Mouse (Mus musculus) heart, embryonic 10.5 days (tissue): ENCODE measurements around the gene Erc2. TPM values are rescaled to one million over a fixed set of nuclear protein-coding genes. Genes with fewer than 3 reads are reported as not detected.

ENCODE experiments used
- DNase-seq: peaks from one replicate; pipeline ENCODE4 v3.0.0-alpha.2; 2017; ENCODE audit warnings: low spot score
- H3K27ac ChIP-seq: fragments of 300-500 bp; sonication (generic); 2 replicates; pipeline ENCODE4 v1.5.1; 2016; ENCODE audit warnings: mild to moderate bottlenecking
- H3K27me3 ChIP-seq: fragments of 300-500 bp; sonication (generic); 2 replicates; pipeline ENCODE4 v1.6.1; 2016; ENCODE audit warnings: mild to moderate bottlenecking; ENCODE audit not compliant: poor library complexity, insufficient read depth, severe bottlenecking
- H3K36me3 ChIP-seq: fragments of 300-500 bp; sonication (generic); 2 replicates; pipeline ENCODE4 v1.6.1; 2016; ENCODE audit warnings: mild to moderate bottlenecking, moderate library complexity
- H3K4me1 ChIP-seq: fragments of 300-500 bp; sonication (generic); 2 replicates; pipeline ENCODE4 v1.6.1; 2016; ENCODE audit warnings: mild to moderate bottlenecking
- H3K4me3 ChIP-seq: fragments of 300-500 bp; sonication (generic); 2 replicates; pipeline ENCODE4 v1.5.1; 2016; ENCODE audit warnings: mild to moderate bottlenecking, moderate library complexity
- H3K9me3 ChIP-seq: fragments of 300-500 bp; sonication (generic); 2 replicates; pipeline ENCODE4 v1.6.1; 2016; ENCODE audit warnings: mild to moderate bottlenecking, moderate library complexity
- WGBS: fragments of 180-500 bp; shearing (Covaris S2); methylation state at CpG from one replicate; pipeline ENCODE4 v1.1.7; 2016; 5-methylcytosine and 5-hydroxymethylcytosine counted together
- polyA plus RNA-seq: library from polyadenylated mRNA; unstranded; fragments of >200 nt; fragmentation: Nextera tagmentation; extraction: Ambion mirVana; gene quantifications from 2 replicates; pipeline ENCODE4 v1.2.1, GENCODE M21; 2016

The Erc2 gene
- polyA plus RNA-seq, 1 experiment from 2014 or later: 4.8 TPM

GRCm38 (mm10) chr14:28240111-28240510, 617.9 kb downstream of the Erc2 start:
- no peaks in the 10 kb centered on the region for H3K27me3 ChIP-seq
- WGBS: 61% methylated on average over 3 of the region's 3 CpGs

GRCm38 (mm10) chr14:28242743-28243142, 620.5 kb downstream of the Erc2 start:
- no peak for DNase-seq
- H3K27ac ChIP-seq: no peak overlapping the region
- H3K4me1 ChIP-seq: peaks cover 8% of the 10 kb centered on the region; the same call in 1 of the 2 replicates
- WGBS: 51% methylated on average over 3 of the region's 3 CpGs
- H3K36me3 ChIP-seq: no peaks in the 10 kb centered on the region
- no peaks in the 10 kb centered on the region for H3K9me3 ChIP-seq
- H3K4me3 ChIP-seq: no peak overlapping the region
- H3K27me3 ChIP-seq: no peaks in the 10 kb centered on the region

More at GRCm38 (mm10) chr14:28240111-28240510, 617.9 kb downstream of the Erc2 start:
- no peaks in the 10 kb centered on the region for H3K9me3 ChIP-seq
- no peak overlapping the region for H3K27ac ChIP-seq
- H3K36me3 ChIP-seq: no peaks in the 10 kb centered on the region
- no peak overlapping the region for H3K4me3 ChIP-seq
- DNase-seq: no peak
- peaks cover 8% of the 10 kb centered on the region; the same call in 1 of the 2 replicates for H3K4me1 ChIP-seq

GRCm38 (mm10) chr14:28243474-28243873, 621.2 kb downstream of the Erc2 start:
- Histone ChIP-seq H3K27me3 (no peaks in the 10 kb centered on the region), H3K27ac (no peak overlapping the region), H3K4me1 (peaks cover 8% of the 10 kb centered on the region; the same call in 1 of the 2 replicates), H3K4me3 (no peak overlapping the region), H3K9me3 (no peaks in the 10 kb centered on the region), H3K36me3 (no peaks in the 10 kb centered on the region)
- no peak for DNase-seq
- WGBS: 80% methylated on average over 4 of the region's 4 CpGs

GRCm38 (mm10) chr14:28262706-28263105, 640.5 kb downstream of the Erc2 start:
- 48% methylated on average over 4 of the region's 4 CpGs for WGBS
- Histone ChIP-seq H3K4me3 (no peak overlapping the region), H3K27me3 (no peaks in the 10 kb centered on the region), H3K27ac (no peak overlapping the region), H3K9me3 (no peaks in the 10 kb centered on the region), H3K4me1 (peaks cover 18% of the 10 kb centered on the region; the same call in 1 of the 2 replicates), H3K36me3 (no peaks in the 10 kb centered on the region)
- DNase-seq: no peak

DNA sequence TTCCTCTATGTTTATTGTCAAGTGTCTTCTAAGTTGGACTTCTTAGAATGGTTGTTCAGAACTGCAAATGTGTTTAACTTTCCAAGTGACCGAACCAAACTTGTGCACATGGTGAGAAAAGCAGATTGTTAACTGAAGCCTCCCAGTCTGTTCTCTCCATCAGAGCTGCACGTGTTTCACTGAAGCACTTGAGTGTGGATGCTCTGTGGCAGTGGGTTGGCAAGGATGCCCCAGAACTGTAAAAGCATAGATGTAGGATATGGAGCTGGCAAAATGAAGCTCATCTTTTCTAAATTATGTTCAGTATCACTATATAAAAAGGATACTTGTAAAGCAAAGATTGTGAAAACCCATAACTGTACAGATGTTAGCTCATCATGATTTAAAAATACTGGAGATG, 645.1 kb downstream of the Erc2 start:
- Histone ChIP-seq H3K27ac (no peak overlapping the region), H3K36me3 (no peaks in the 10 kb centered on the region), H3K27me3 (no peaks in the 10 kb centered on the region), H3K9me3 (no peaks in the 10 kb centered on the region), H3K4me1 (peaks cover 18% of the 10 kb centered on the region; the same call in 1 of the 2 replicates), H3K4me3 (no peak overlapping the region)
- DNase-seq: no peak
- 68% methylated on average over 2 of the region's 2 CpGs for whole genome bisulfite sequencing

GRCm38 (mm10) chr14:28271846-28272245, 649.6 kb downstream of the Erc2 start:
- H3K27ac ChIP-seq: no peak overlapping the region
- WGBS: 82% methylated on average over 8 of the region's 8 CpGs

DNA sequence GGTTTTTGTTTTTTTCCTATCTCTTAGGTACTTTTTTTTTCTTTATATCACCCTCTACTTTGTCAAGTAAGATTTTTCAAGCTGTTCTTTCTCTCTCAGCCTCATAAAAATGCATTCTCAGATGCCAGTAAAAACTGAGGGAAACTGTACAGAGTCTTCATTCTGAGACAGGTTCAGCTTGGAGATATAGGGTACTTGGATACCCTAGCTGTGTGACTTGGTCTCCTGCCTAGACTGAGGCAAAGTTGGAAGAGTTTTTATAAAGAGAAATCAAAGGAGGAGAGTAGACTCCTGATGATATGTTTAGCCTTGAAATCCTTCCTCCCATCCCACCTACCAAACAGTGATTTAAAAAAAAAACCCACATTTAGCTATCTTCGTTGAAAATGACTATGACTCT, 651.4 kb downstream of the Erc2 start:
- H3K4me3 ChIP-seq: no peak overlapping the region
- WGBS: 73% methylated on average over 1 of the region's 1 CpGs

More at GRCm38 (mm10) chr14:28271846-28272245, 649.6 kb downstream of the Erc2 start:
- Histone ChIP-seq H3K36me3 (no peaks in the 10 kb centered on the region), H3K4me1 (peaks cover 21% of the 10 kb centered on the region), H3K27me3 (no peaks in the 10 kb centered on the region), H3K9me3 (no peaks in the 10 kb centered on the region), H3K4me3 (no peak overlapping the region)
- DNase-seq: no peak

GRCm38 (mm10) chr14:28274826-28275225, 652.6 kb downstream of the Erc2 start:
- Histone ChIP-seq H3K4me3 (no peak overlapping the region), H3K4me1 (peaks cover 21% of the 10 kb centered on the region), H3K36me3 (no peaks in the 10 kb centered on the region), H3K27ac (no peak overlapping the region), H3K27me3 (no peaks in the 10 kb centered on the region), H3K9me3 (no peaks in the 10 kb centered on the region)
- no peak for DNase-seq
- WGBS: 47% methylated on average over 7 of the region's 7 CpGs

More for the DNA sequence above, 651.4 kb downstream of the Erc2 start:
- Histone ChIP-seq H3K4me1 (peaks cover 21% of the 10 kb centered on the region), H3K36me3 (no peaks in the 10 kb centered on the region), H3K27ac (no peak overlapping the region), H3K9me3 (no peaks in the 10 kb centered on the region), H3K27me3 (no peaks in the 10 kb centered on the region)
- DNase-seq: no peak

DNA sequence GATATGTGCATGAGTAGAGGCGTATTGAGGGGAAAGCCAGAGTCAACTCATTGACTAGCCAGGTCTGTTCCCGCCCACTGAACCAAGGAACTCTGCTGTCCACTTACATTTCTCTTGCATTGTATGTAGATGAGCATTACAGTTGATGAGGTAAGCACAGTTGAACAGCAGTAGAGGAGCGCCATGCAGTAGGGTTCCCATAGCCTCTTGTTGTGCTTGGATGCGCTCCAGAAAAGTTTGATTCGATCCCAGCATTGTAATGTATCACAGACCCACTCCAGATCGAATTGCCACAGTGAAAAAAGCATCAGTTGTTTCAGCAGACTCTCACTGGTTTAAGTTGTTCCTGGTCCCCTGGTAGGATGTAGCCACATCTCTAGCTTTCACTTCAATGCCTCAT, 656.7 kb downstream of the Erc2 start:
- no peaks in the 10 kb centered on the region for H3K9me3 ChIP-seq
- 91% methylated on average over 6 of the region's 6 CpGs for WGBS
- H3K4me3 ChIP-seq: no peak overlapping the region
- H3K27ac ChIP-seq: no peak overlapping the region
- peaks cover 26% of the 10 kb centered on the region for H3K4me1 ChIP-seq
- no peaks in the 10 kb centered on the region for H3K36me3 ChIP-seq
- DNase-seq: no peak
- H3K27me3 ChIP-seq: no peaks in the 10 kb centered on the region

DNA sequence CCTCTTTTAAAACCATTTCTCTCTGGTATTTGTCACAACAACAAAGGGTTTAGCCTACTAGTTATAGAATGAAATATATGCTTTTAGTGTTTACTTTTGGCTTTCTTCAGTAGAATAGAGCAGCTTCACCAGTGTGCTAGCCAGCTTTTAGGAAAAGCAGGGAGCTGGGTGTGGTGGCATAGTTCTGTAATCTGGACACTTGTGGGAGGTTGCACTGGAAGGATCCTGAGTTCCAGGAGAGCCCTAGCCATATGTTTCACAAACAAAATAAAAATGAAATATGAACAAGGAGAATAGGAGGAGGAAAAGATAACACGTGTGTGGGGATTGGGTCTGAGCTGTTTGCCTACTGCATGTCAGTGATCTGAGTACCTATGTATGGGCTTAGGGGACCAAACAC, 658.1 kb downstream of the Erc2 start:
- DNase-seq: no peak
- Histone ChIP-seq H3K27ac (no peak overlapping the region), H3K9me3 (no peaks in the 10 kb centered on the region), H3K4me3 (no peak overlapping the region), H3K4me1 (peaks cover 16% of the 10 kb centered on the region), H3K27me3 (no peaks in the 10 kb centered on the region), H3K36me3 (no peaks in the 10 kb centered on the region)
- WGBS: 67% methylated on average over 1 of the region's 1 CpGs

DNA sequence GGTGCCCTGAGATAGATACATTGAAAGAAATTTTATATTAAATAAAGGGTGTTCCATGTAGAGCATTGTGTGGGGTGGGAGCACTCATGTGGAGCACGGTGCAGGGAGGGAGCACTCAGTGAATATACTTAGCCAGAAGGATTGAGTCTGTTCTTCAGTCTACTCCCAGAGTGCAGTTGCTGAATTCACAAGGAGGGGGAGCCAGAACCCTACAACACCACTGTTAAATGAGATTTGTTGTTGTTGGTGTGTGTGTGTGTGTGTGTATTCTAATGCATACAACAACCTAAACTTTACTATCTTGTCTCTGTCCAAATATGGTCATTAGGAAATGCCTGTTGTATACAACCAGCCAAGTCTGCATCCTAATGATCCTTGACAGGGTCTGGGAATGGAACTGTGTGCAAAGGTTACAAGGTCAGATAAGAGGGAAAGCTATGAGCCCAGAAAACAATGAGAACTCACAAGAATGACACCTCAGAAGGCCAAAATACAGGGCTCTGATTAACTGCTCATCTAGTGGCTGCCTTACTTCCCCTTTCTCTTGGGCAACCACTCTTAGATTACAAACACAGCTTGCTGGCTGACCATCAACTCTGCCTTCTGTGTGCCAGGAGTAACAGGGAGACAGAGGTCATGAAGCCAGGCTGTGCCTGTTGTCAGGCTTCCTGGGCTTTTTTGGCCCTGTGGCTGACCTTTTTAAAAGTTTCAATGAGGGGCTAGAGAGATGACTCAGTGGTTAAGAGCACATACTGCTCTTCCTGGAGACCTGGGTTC, 661.3 kb downstream of the Erc2 start:
- no peak overlapping the region for H3K4me3 ChIP-seq
- WGBS: 88% methylated on average over 1 of the region's 1 CpGs

DNA sequence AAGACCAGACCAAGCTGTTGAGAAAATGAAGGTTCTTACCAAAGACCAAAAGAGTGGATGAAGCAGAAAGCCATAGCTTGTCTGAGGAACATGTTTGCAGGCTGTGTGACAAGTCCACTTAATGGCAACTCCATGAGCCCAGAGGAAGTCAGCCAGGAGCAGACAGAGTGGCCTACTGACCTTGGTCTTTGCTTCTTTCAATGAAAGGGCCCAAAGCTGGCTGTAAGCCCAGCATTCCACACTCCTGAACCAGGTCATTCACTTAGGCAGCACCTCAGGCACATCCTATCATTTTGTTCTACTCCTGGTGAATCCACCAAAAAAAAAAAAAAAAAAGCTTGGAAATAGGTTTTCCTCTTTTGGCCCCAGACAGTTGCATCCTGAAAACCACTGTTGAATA, 664.3 kb downstream of the Erc2 start:
- Histone ChIP-seq H3K27ac (no peak overlapping the region), H3K36me3 (no peaks in the 10 kb centered on the region), H3K4me1 (peaks cover 5% of the 10 kb centered on the region; the same call in 1 of the 2 replicates), H3K9me3 (no peaks in the 10 kb centered on the region), H3K4me3 (no peak overlapping the region), H3K27me3 (no peaks in the 10 kb centered on the region)
- DNase-seq: no peak

More for the DNA sequence above, 661.3 kb downstream of the Erc2 start:
- Histone ChIP-seq H3K4me1 (peaks cover 5% of the 10 kb centered on the region; the same call in 1 of the 2 replicates), H3K36me3 (no peaks in the 10 kb centered on the region), H3K27me3 (no peaks in the 10 kb centered on the region), H3K27ac (no peak overlapping the region), H3K9me3 (no peaks in the 10 kb centered on the region)
- DNase-seq: peak; percentile 64

- H3K4me1 ChIP-seq: peaks cover 5% of the 10 kb centered on the region; the same call in 1 of the 2 replicates
- no peaks in the 10 kb centered on the region for H3K9me3 ChIP-seq
- no peak for DNase-seq
- WGBS: 81% methylated on average over 2 of the region's 2 CpGs
- no peaks in the 10 kb centered on the region for H3K36me3 ChIP-seq
- no peak overlapping the region for H3K4me3 ChIP-seq
- no peaks in the 10 kb centered on the region for H3K27me3 ChIP-seq
- H3K27ac ChIP-seq: no peak overlapping the region; the same call in 1 of the 2 replicates
Observed at GRCm38 (mm10) chr14:28288196-28288595, 666.0 kb downstream of the Erc2 start.
